Mouse (Mus musculus) heart, embryonic 10.5 days (tissue): ENCODE measurements around the gene Gm8251. TPM values are rescaled to one million over a fixed set of nuclear protein-coding genes. Genes with fewer than 3 reads are reported as not detected.

ENCODE experiments used
- DNase-seq: peaks from one replicate; pipeline ENCODE4 v3.0.0-alpha.2; 2017; ENCODE audit warnings: low spot score
- H3K27ac ChIP-seq: fragments of 300-500 bp; sonication (generic); 2 replicates; pipeline ENCODE4 v1.5.1; 2016; ENCODE audit warnings: mild to moderate bottlenecking
- H3K27me3 ChIP-seq: fragments of 300-500 bp; sonication (generic); 2 replicates; pipeline ENCODE4 v1.6.1; 2016; ENCODE audit warnings: mild to moderate bottlenecking; ENCODE audit not compliant: poor library complexity, insufficient read depth, severe bottlenecking
- H3K36me3 ChIP-seq: fragments of 300-500 bp; sonication (generic); 2 replicates; pipeline ENCODE4 v1.6.1; 2016; ENCODE audit warnings: mild to moderate bottlenecking, moderate library complexity
- H3K4me1 ChIP-seq: fragments of 300-500 bp; sonication (generic); 2 replicates; pipeline ENCODE4 v1.6.1; 2016; ENCODE audit warnings: mild to moderate bottlenecking
- H3K4me3 ChIP-seq: fragments of 300-500 bp; sonication (generic); 2 replicates; pipeline ENCODE4 v1.5.1; 2016; ENCODE audit warnings: mild to moderate bottlenecking, moderate library complexity
- H3K9me3 ChIP-seq: fragments of 300-500 bp; sonication (generic); 2 replicates; pipeline ENCODE4 v1.6.1; 2016; ENCODE audit warnings: mild to moderate bottlenecking, moderate library complexity
- WGBS: fragments of 180-500 bp; shearing (Covaris S2); methylation state at CpG from one replicate; pipeline ENCODE4 v1.1.7; 2016; 5-methylcytosine and 5-hydroxymethylcytosine counted together
- polyA plus RNA-seq: library from polyadenylated mRNA; unstranded; fragments of >200 nt; fragmentation: Nextera tagmentation; extraction: Ambion mirVana; gene quantifications from 2 replicates; pipeline ENCODE4 v1.2.1, GENCODE M21; 2016

Gene Gm8251
- polyA plus RNA-seq, 1 experiment from 2014 or later = 0.05 TPM

DNA sequence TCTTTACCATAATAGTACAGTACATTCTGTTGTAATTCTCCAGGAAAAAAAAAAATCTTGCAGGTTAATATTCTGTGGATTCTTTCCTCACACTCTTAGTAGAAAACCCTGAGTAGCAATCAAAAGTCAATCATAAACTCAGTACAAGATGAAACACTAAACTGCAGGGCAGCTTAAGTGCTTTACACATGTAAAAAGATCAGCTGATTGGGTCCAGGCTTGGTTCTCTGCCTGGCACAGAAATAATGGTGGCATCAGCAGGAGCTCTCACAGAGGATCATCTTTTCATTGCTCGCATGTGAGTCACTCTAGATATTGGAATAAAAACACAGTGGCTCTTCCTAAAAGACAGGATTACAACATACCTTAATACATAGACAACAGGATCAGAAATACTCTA is 34.1 kb downstream of the Gm8251 start:
- no peak for DNase-seq
- Histone ChIP-seq H3K9me3 (no peaks in the 10 kb centered on the region), H3K36me3 (no peaks in the 10 kb centered on the region), H3K27me3 (no peaks in the 10 kb centered on the region), H3K4me3 (no peak overlapping the region), H3K4me1 (no peaks in the 10 kb centered on the region), H3K27ac (no peak overlapping the region)
- 91% methylated on average over 1 of the region's 1 CpGs for WGBS

DNA sequence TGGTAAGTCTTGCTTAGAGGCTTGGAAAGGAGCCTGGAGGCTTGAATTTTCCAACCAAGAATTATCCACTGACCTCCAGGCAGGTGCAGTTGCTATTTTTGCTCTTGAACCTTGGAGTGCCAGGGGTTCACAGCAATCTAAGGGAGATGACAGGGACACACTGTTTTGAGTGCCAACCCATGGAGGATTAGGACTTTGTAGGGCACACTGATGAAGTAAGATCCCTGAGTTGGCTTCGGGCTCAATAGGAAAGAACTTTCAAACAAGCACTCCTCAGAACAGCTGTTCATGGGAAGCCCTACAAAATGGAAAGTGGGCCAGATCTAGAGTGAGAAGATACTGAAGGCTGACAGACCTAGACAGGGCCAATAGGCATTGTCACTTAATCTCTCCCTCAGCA is 39.1 kb downstream of the Gm8251 start:
- H3K27ac ChIP-seq = no peak overlapping the region
- no peak overlapping the region for H3K4me3 ChIP-seq
- no peaks in the 10 kb centered on the region for H3K36me3 ChIP-seq
- DNase-seq = no peak
- no peaks in the 10 kb centered on the region for H3K27me3 ChIP-seq
- 77% methylated on average over 1 of the region's 1 CpGs for WGBS
- H3K4me1 ChIP-seq = no peaks in the 10 kb centered on the region
- H3K9me3 ChIP-seq = no peaks in the 10 kb centered on the region

DNA sequence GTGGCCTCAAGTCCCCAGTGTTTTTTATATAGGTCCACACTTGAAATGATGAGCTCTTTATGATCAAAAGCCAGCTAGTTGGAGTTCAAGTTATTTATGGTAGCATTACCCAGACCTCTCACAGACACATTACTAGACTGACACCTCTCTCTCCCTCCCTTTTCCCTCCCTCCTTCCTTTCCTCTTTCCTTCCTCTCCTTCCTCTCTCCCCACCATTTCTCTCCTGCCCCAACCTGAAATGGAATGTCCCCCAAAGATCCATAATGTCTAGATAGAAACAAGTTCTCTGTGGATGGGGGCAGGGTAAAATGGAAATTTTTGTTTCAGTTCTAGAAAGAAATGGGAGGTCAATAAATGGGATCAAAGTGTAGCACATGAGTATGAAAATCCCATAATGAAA is 41.8 kb downstream of the Gm8251 start, which contains the start of gene Mettl21c:
TSS of gene Mettl21c (minus strand) at position 101 of the 400 bp plus-strand sequence.
- Histone ChIP-seq H3K4me3 (no peak within 1 kb of the TSS), H3K27me3 (no peaks in the 10 kb centered on the region), H3K9me3 (no peaks in the 10 kb centered on the region), H3K27ac (no peak within 1 kb of the TSS), H3K36me3 (no peaks in the 10 kb centered on the region), H3K4me1 (no peaks in the 10 kb centered on the region)
- DNase-seq = no peak

DNA sequence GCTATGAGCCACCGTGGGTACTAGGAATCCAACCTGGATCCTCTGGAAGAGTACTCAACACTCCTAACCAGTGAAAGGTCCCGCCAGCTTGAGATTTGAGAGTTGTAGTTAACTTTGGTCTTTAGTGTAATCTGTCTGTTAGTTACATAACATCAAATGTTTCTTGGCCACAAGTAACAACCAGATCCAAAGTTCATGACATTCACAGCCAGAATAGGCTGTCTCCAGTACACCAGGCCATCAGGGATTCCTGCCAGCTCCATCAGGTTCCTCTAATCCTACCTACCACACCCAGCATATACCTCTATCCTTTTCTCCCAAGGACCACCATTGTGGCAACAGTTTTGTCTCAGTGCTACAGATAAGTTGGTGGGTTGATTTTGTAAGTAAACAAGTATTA is 46.2 kb downstream of the Gm8251 start:
- no peak overlapping the region for H3K4me3 ChIP-seq

More for the DNA sequence above, 46.2 kb downstream of the Gm8251 start:
- H3K36me3 ChIP-seq = no peaks in the 10 kb centered on the region
- H3K27me3 ChIP-seq = no peaks in the 10 kb centered on the region
- no peak for DNase-seq
- no peaks in the 10 kb centered on the region for H3K9me3 ChIP-seq
- no peaks in the 10 kb centered on the region for H3K4me1 ChIP-seq
- no peak overlapping the region for H3K27ac ChIP-seq
- WGBS = 86% methylated on average over 2 of the region's 2 CpGs

Other genes starting within 250 kb of the Gm8251 start
- gene Uxs1, start 234.1 kb downstream of the Gm8251 start, polyA plus RNA-seq = 15.6 and 17.2 TPM in 2 replicates
- gene Tpp2, start 128.3 kb downstream of the Gm8251 start, polyA plus RNA-seq = 57.6 and 63.8 TPM in 2 replicates
- 0.15 and 0.23 TPM in 2 replicates for gene Mettl21c, start 41.9 kb downstream of the Gm8251 start, polyA plus RNA-seq
- gene Tex30, start 40.5 kb upstream of the Gm8251 start, polyA plus RNA-seq = 80.2 and 106 TPM in 2 replicates
- 57.3 and 59.0 TPM in 2 replicates for gene Kdelc1, start 56.9 kb upstream of the Gm8251 start, polyA plus RNA-seq
- 15.2 and 16.1 TPM in 2 replicates for gene Bivm, start 57.0 kb upstream of the Gm8251 start, polyA plus RNA-seq
- gene Ercc5, start 85.8 kb upstream of the Gm8251 start, polyA plus RNA-seq = 14.4 and 15.0 TPM in 2 replicates
- not detected in 2 replicates for gene Mettl21e, start 157.0 kb upstream of the Gm8251 start, polyA plus RNA-seq